Mouse (Mus musculus) G1E (cell line): ENCODE results near the gene Leap2. TPM values are rescaled to one million over a fixed set of nuclear protein-coding genes. Genes with fewer than 3 reads are reported as not detected.

Source experiments
- ATAC-seq: 2 replicates; pipeline ENCODE4 v1.8.0; 2016; ENCODE audit warnings: mild to moderate bottlenecking; ENCODE audit not compliant: insufficient number of reproducible peaks, poor library complexity, low FRiP score, severe bottlenecking; ENCODE audit errors: extremely low read depth
- DNase-seq: peaks from one replicate; pipeline ENCODE4 v3.0.0; 2012; ENCODE audit warnings: low spot score
- H3K27me3 ChIP-seq: 2 replicates; pipeline ENCODE4 v1.6.1; 2012; ENCODE audit warnings: mild to moderate bottlenecking, low read length, inconsistent platforms; ENCODE audit not compliant: insufficient read depth
- H3K36me3 ChIP-seq: replicated peaks from 2 replicates; pipeline ENCODE3; 2012; ENCODE audit warnings: mild to moderate bottlenecking, inconsistent platforms
- H3K4me1 ChIP-seq: 2 replicates; pipeline ENCODE4 v1.6.1; 2012; ENCODE audit warnings: low read depth, low read length, inconsistent platforms, mixed read lengths; ENCODE audit not compliant: insufficient read depth
- H3K4me3 ChIP-seq: 2 replicates; pipeline ENCODE4 v1.5.1; 2012; ENCODE audit warnings: low read depth, mild to moderate bottlenecking, inconsistent platforms, low read length, moderate library complexity, mixed read lengths
- H3K9me3 ChIP-seq: replicated peaks from 2 replicates; pipeline ENCODE4 v1.6.1; 2012; ENCODE audit warnings: inconsistent platforms
- CTCF ChIP-seq: IDR thresholded peaks from 2 replicates; pipeline ENCODE4 v1.5.1; 2012; ENCODE audit warnings: low read depth, low read length, inconsistent platforms, mixed read lengths
- GATA1 ChIP-seq: IDR thresholded peaks from 2 replicates; pipeline ENCODE4 v1.6.1; 2012; ENCODE audit warnings: borderline replicate concordance, low read length, inconsistent platforms, mixed read lengths
- GATA2 ChIP-seq: IDR thresholded peaks from 2 replicates; pipeline ENCODE4 v1.6.1; 2012; ENCODE audit warnings: low read depth, low read length, inconsistent platforms, borderline replicate concordance
- POLR2AphosphoS5 ChIP-seq: IDR thresholded peaks from 2 replicates; pipeline ENCODE4 v1.6.1; 2012; ENCODE audit warnings: low read depth, low read length, inconsistent platforms; ENCODE audit not compliant: insufficient replicate concordance
- TAL1 ChIP-seq: conservative IDR thresholded peaks from 2 replicates; pipeline ENCODE4 v1.6.1; 2012; ENCODE audit warnings: low read depth, low read length, inconsistent platforms, mixed read lengths
- polyA plus RNA-seq: library from polyadenylated mRNA; stranded (reverse); fragments of >175 nt; gene quantifications from 2 replicates; pipeline ENCODE4 v1.2.3, GENCODE M21; 2012
- total RNA-seq, 2 experiments: library from RNA; stranded (forward) in 1 of 2; stranded (reverse) in 1 of 2; fragments of 200-1000 nt in 1 of 2; fragments of >200 nt in 1 of 2; fragmentation: Nextera tagmentation in 1 of 2; gene quantifications; 2 replicates each; pipeline ENCODE4 v1.2.3; 2014 to 2017

Leap2 gene
- total and polyA plus RNA-seq, 3 experiments, result not detected

- DNase-seq (no peak), ATAC-seq (no peak)
- no peaks in the 10 kb centered on the region for H3K4me1 ChIP-seq
- no peak overlapping the region for H3K4me3 ChIP-seq
- H3K36me3 ChIP-seq, result peaks cover 54% of the 10 kb centered on the region
- TF ChIP-seq GATA1 (no peak), CTCF (no peak), POLR2AphosphoS5 (no peak), TAL1 (no peak), GATA2 (no peak)
- no peaks in the 10 kb centered on the region for H3K9me3 ChIP-seq
- H3K27me3 ChIP-seq, result no peaks in the 10 kb centered on the region
These were observed 29.1 kb downstream of the Leap2 start for GRCm38 (mm10) chr11:53393856-53394255.

GRCm38 (mm10) chr11:53383758-53384428 lies 39.1 kb downstream of the Leap2 start:
- no peak for DNase-seq
- no peak overlapping the region for H3K4me3 ChIP-seq
- H3K4me1 ChIP-seq, result peaks cover 1% of the 10 kb centered on the region; the same call in 1 of the 2 replicates
- H3K9me3 ChIP-seq, result no peaks in the 10 kb centered on the region
- H3K36me3 ChIP-seq, result peaks cover 48% of the 10 kb centered on the region
- ATAC-seq, result no peak
- no peak for TF ChIP-seq GATA2
- no peak for TF ChIP-seq GATA1
- TF ChIP-seq CTCF, result no peak
- TF ChIP-seq POLR2AphosphoS5, result no peak
- no peak for TF ChIP-seq TAL1
- H3K27me3 ChIP-seq, result no peaks in the 10 kb centered on the region

- peaks cover 3% of the 10 kb centered on the region; the same call in 1 of the 2 replicates for H3K4me1 ChIP-seq
- H3K4me3 ChIP-seq, result no peak overlapping the region
- DNase-seq (no peak), ATAC-seq (no peak)
- no peaks in the 10 kb centered on the region for H3K9me3 ChIP-seq
- H3K36me3 ChIP-seq, result peaks cover 60% of the 10 kb centered on the region
- TF ChIP-seq GATA1 (no peak), GATA2 (no peak), CTCF (no peak), TAL1 (no peak), POLR2AphosphoS5 (no peak)
- no peaks in the 10 kb centered on the region for H3K27me3 ChIP-seq
These were observed 44.1 kb downstream of the Leap2 start for GRCm38 (mm10) chr11:53378918-53379317.

Other genes with a start within 250 kb of the Leap2 start
- 279 and 280 TPM in 2 replicates for gene Hspa4, start 122.7 kb downstream of the Leap2 start, total RNA-seq (2014; fragmentation: Nextera tagmentation)
- 327 and 391 TPM in 2 replicates for gene Hspa4, start 122.7 kb downstream of the Leap2 start, total RNA-seq (2017)
- gene Hspa4, start 122.7 kb downstream of the Leap2 start, polyA plus RNA-seq, result 55.9 and 57.1 TPM in 2 replicates
- 22.6 and 30.5 TPM in 2 replicates for gene Zcchc10, start 98.5 kb downstream of the Leap2 start, total RNA-seq (2014; fragmentation: Nextera tagmentation)
- gene Zcchc10, start 98.5 kb downstream of the Leap2 start, total RNA-seq (2017), result 5.1 and 8.8 TPM in 2 replicates
- 2.6 and 2.8 TPM in 2 replicates for gene Zcchc10, start 98.5 kb downstream of the Leap2 start, polyA plus RNA-seq
- 246 and 249 TPM in 2 replicates for gene Aff4, start 72.3 kb downstream of the Leap2 start, total RNA-seq (2014; fragmentation: Nextera tagmentation)
- 66.4 and 86.2 TPM in 2 replicates for gene Aff4, start 72.3 kb downstream of the Leap2 start, total RNA-seq (2017)
- 3.4 and 4.5 TPM in 2 replicates for gene Aff4, start 72.3 kb downstream of the Leap2 start, polyA plus RNA-seq
- gene Uqcrq, start 7.7 kb upstream of the Leap2 start, total RNA-seq (2014; fragmentation: Nextera tagmentation), result 63.3 and 67.6 TPM in 2 replicates
- gene Uqcrq, start 7.7 kb upstream of the Leap2 start, total RNA-seq (2017), result 25.6 and 30.4 TPM in 2 replicates
- 167 and 193 TPM in 2 replicates for gene Uqcrq, start 7.7 kb upstream of the Leap2 start, polyA plus RNA-seq
- gene Gdf9, start 7.9 kb upstream of the Leap2 start, total RNA-seq (2014; fragmentation: Nextera tagmentation), result 1.8 TPM in 1 of 2 replicates, not detected in the other
- 0.38 and 1.2 TPM in 2 replicates for gene Gdf9, start 7.9 kb upstream of the Leap2 start, total RNA-seq (2017)
- gene Gdf9, start 7.9 kb upstream of the Leap2 start, polyA plus RNA-seq, result 0.10 TPM in 1 of 2 replicates, not detected in the other
- not detected in 2 replicates for gene Gm10447, start 33.9 kb upstream of the Leap2 start, total RNA-seq (2014; fragmentation: Nextera tagmentation)
- not detected in 2 replicates for gene Gm10447, start 33.9 kb upstream of the Leap2 start, total RNA-seq (2017)
- gene Gm10447, start 33.9 kb upstream of the Leap2 start, polyA plus RNA-seq, result not detected in 2 replicates
- gene Shroom1, start 34.0 kb upstream of the Leap2 start, total RNA-seq (2014; fragmentation: Nextera tagmentation), result not detected in 2 replicates
- gene Shroom1, start 34.0 kb upstream of the Leap2 start, total RNA-seq (2017), result 0.11 TPM in 1 of 2 replicates, not detected in the other
- not detected in 2 replicates for gene Shroom1, start 34.0 kb upstream of the Leap2 start, polyA plus RNA-seq
- gene Gm9837, start 47.3 kb upstream of the Leap2 start, total RNA-seq (2014; fragmentation: Nextera tagmentation), result not detected in 2 replicates
- 0.16 TPM in 1 of 2 replicates, not detected in the other for gene Gm9837, start 47.3 kb upstream of the Leap2 start, total RNA-seq (2017)
- gene Gm9837, start 47.3 kb upstream of the Leap2 start, polyA plus RNA-seq, result not detected in 2 replicates
- gene Gm9945, start 57.0 kb upstream of the Leap2 start, total RNA-seq (2014; fragmentation: Nextera tagmentation), result not detected in 2 replicates
- gene Gm9945, start 57.0 kb upstream of the Leap2 start, total RNA-seq (2017), result 0.29 and 0.76 TPM in 2 replicates
- gene Gm9945, start 57.0 kb upstream of the Leap2 start, polyA plus RNA-seq, result 0.27 TPM in 1 of 2 replicates, not detected in the other
- gene Sowaha, start 57.1 kb upstream of the Leap2 start, total RNA-seq (2014; fragmentation: Nextera tagmentation), result 6.8 TPM in 2 replicates
- gene Sowaha, start 57.1 kb upstream of the Leap2 start, total RNA-seq (2017), result 2.1 and 3.0 TPM in 2 replicates
- 4.9 and 6.1 TPM in 2 replicates for gene Sowaha, start 57.1 kb upstream of the Leap2 start, polyA plus RNA-seq
- gene Sept8, start 96.1 kb upstream of the Leap2 start, total RNA-seq (2014; fragmentation: Nextera tagmentation), result 186 and 202 TPM in 2 replicates
- 156 and 172 TPM in 2 replicates for gene Sept8, start 96.1 kb upstream of the Leap2 start, total RNA-seq (2017)
- gene Sept8, start 96.1 kb upstream of the Leap2 start, polyA plus RNA-seq, result 124 and 136 TPM in 2 replicates
- 20.2 and 22.3 TPM in 2 replicates for gene Kif3a, start 144.2 kb upstream of the Leap2 start, total RNA-seq (2014; fragmentation: Nextera tagmentation)
- 25.7 and 27.5 TPM in 2 replicates for gene Kif3a, start 144.2 kb upstream of the Leap2 start, total RNA-seq (2017)
- 11.2 and 12.0 TPM in 2 replicates for gene Kif3a, start 144.2 kb upstream of the Leap2 start, polyA plus RNA-seq
- 35.8 and 40.6 TPM in 2 replicates for gene Il4, start 195.5 kb upstream of the Leap2 start, total RNA-seq (2014; fragmentation: Nextera tagmentation)
- 87.7 and 99.1 TPM in 2 replicates for gene Il4, start 195.5 kb upstream of the Leap2 start, total RNA-seq (2017)
- gene Il4, start 195.5 kb upstream of the Leap2 start, polyA plus RNA-seq, result 0.43 and 1.0 TPM in 2 replicates
- 0.63 TPM in 1 of 2 replicates, not detected in the other for gene Il13, start 211.5 kb upstream of the Leap2 start, total RNA-seq (2014; fragmentation: Nextera tagmentation)
- 3.2 and 4.7 TPM in 2 replicates for gene Il13, start 211.5 kb upstream of the Leap2 start, total RNA-seq (2017)
- gene Il13, start 211.5 kb upstream of the Leap2 start, polyA plus RNA-seq, result not detected in 2 replicates